Mouse (Mus musculus): Measurements from ENCODE around the gene Gm37240.

Gene Gm37240

GRCm38 (mm10) chr3:85340491-85340890 lies 546.8 kb downstream of the Gm37240 start:
- CTCF ChIA-PET: no interaction called here

GRCm38 (mm10) chr3:85339926-85340325 lies 547.4 kb downstream of the Gm37240 start:
- CTCF ChIA-PET: no interaction called here

- CTCF ChIA-PET: no interaction called here
These were observed 548.0 kb downstream of the Gm37240 start for GRCm38 (mm10) chr3:85339269-85339820.

- CTCF ChIA-PET: no interaction called here
These were observed 548.6 kb downstream of the Gm37240 start for GRCm38 (mm10) chr3:85338755-85339095.

GRCm38 (mm10) chr3:85337881-85338754 lies 549.2 kb downstream of the Gm37240 start:
- CTCF ChIA-PET: no interaction called here

- CTCF ChIA-PET: no interaction called here
These were observed 551.8 kb downstream of the Gm37240 start for GRCm38 (mm10) chr3:85335517-85335916.

GRCm38 (mm10) chr3:85332276-85332675 lies 555.0 kb downstream of the Gm37240 start:
- CTCF ChIA-PET: no interaction called here

GRCm38 (mm10) chr3:85318256-85318655 lies 569.1 kb downstream of the Gm37240 start:
- CTCF ChIA-PET: no interaction called here

GRCm38 (mm10) chr3:85317306-85317705 lies 570.0 kb downstream of the Gm37240 start:
- CTCF ChIA-PET: no interaction called here

GRCm38 (mm10) chr3:85314961-85315360 lies 572.4 kb downstream of the Gm37240 start:
- CTCF ChIA-PET: no interaction called here

GRCm38 (mm10) chr3:85313646-85314255 lies 573.6 kb downstream of the Gm37240 start:
- CTCF ChIA-PET: no interaction called here

GRCm38 (mm10) chr3:85311176-85311575 lies 576.1 kb downstream of the Gm37240 start:
- CTCF ChIA-PET: no interaction called here

GRCm38 (mm10) chr3:85310401-85310989 lies 576.8 kb downstream of the Gm37240 start:
- CTCF ChIA-PET: no interaction called here

GRCm38 (mm10) chr3:85309168-85309567 lies 578.1 kb downstream of the Gm37240 start:
- CTCF ChIA-PET: interaction anchor here (0.7 kb wide), 1 partner anchor 1288 kb away, joined by 7 read pairs; no protein-coding TSS in a partner anchor

GRCm38 (mm10) chr3:85308706-85309105 lies 578.6 kb downstream of the Gm37240 start:
- CTCF ChIA-PET: no interaction called here

- CTCF ChIA-PET: no interaction called here
These were observed 585.5 kb downstream of the Gm37240 start for GRCm38 (mm10) chr3:85301851-85302250.

- CTCF ChIA-PET: no interaction called here
These were observed 586.0 kb downstream of the Gm37240 start for GRCm38 (mm10) chr3:85301336-85301735.

- CTCF ChIA-PET: no interaction called here
These were observed 587.4 kb downstream of the Gm37240 start for GRCm38 (mm10) chr3:85299649-85300550.

- CTCF ChIA-PET: no interaction called here
These were observed 592.1 kb downstream of the Gm37240 start for GRCm38 (mm10) chr3:85295229-85295628.

- CTCF ChIA-PET: no interaction called here
These were observed 599.7 kb downstream of the Gm37240 start for GRCm38 (mm10) chr3:85287627-85288026.

- CTCF ChIA-PET: no interaction called here
These were observed 602.8 kb downstream of the Gm37240 start for GRCm38 (mm10) chr3:85284483-85284882.

GRCm38 (mm10) chr3:85282816-85283215 lies 604.5 kb downstream of the Gm37240 start:
- CTCF ChIA-PET: no interaction called here
